Mouse (Mus musculus) CH12.LX (cell line): Measurements from ENCODE around the gene Dgcr2. TPM values are rescaled to one million over a fixed set of nuclear protein-coding genes. Genes with fewer than 3 reads are reported as not detected.

ENCODE experiments used
- DNase-seq: peaks from one replicate; pipeline ENCODE4 v3.0.0-alpha.2; 2013; ENCODE audit errors: extremely low read depth
- H3K27ac ChIP-seq: 2 replicates; pipeline ENCODE4 v1.5.1; 2012; ENCODE audit warnings: low read depth, mild to moderate bottlenecking, control low read depth, moderate library complexity; ENCODE audit not compliant: insufficient read depth
- H3K27me3 ChIP-seq: replicated peaks from 2 replicates; pipeline ENCODE3; 2012; ENCODE audit warnings: inconsistent platforms
- H3K36me3 ChIP-seq, 2 experiments: replicated peaks in 1 of 2; 2 replicates each; pipeline versions ENCODE3 to v1.6.1; 2012; ENCODE audit warnings: inconsistent platforms in 1 of 2, low read length in 1 of 2, mild to moderate bottlenecking in 1 of 2, mixed read lengths in 1 of 2, moderate library complexity in 1 of 2; ENCODE audit not compliant: control insufficient read depth in 1 of 2, insufficient read depth in 1 of 2
- H3K4me1 ChIP-seq, 2 experiments: 2 replicates each; pipeline ENCODE4 v1.6.1; 2012; ENCODE audit warnings: inconsistent platforms in 1 of 2, moderate library complexity in 1 of 2; ENCODE audit not compliant: insufficient read depth in 2 of 2, control insufficient read depth in 1 of 2
- H3K4me2 ChIP-seq: 2 replicates; pipeline ENCODE4 v1.6.1; 2012; ENCODE audit warnings: low read depth, mild to moderate bottlenecking, control low read depth; ENCODE audit not compliant: poor library complexity, insufficient read depth, severe bottlenecking
- H3K4me3 ChIP-seq, 3 experiments: fragments of 150-350 bp in 1 of 3; sonication (generic) in 1 of 3; replicated peaks in 1 of 3; 2 replicates each; pipeline versions ENCODE3 to v1.5.1; 2011 to 2012; ENCODE audit warnings: low read depth in 2 of 3, low read length in 2 of 3, mild to moderate bottlenecking in 2 of 3, moderate library complexity in 2 of 3, control low read depth in 1 of 3, improper control_type of control experiment in 1 of 3, inconsistent platforms in 1 of 3, mixed read lengths in 1 of 3; ENCODE audit not compliant: poor library complexity in 1 of 3
- H3K79me2 ChIP-seq: replicated peaks from 2 replicates; pipeline ENCODE4 v1.6.1; 2012; ENCODE audit warnings: mild to moderate bottlenecking, moderate library complexity; ENCODE audit not compliant: control insufficient read depth, poor library complexity, insufficient read depth, severe bottlenecking; ENCODE audit errors: extremely low read depth
- H3K9ac ChIP-seq: 2 replicates; pipeline ENCODE4 v1.6.1; 2012; ENCODE audit warnings: low read depth, mild to moderate bottlenecking, control low read depth, moderate library complexity; ENCODE audit not compliant: insufficient read depth
- H3K9me3 ChIP-seq: replicated peaks from 2 replicates; pipeline ENCODE3; 2012; ENCODE audit warnings: low read length, inconsistent platforms, mixed read lengths
- CHD2 ChIP-seq: IDR thresholded peaks from 2 replicates; pipeline ENCODE4 v1.6.1; 2011; ENCODE audit warnings: low read length, improper control_type of control experiment
- E2F4 ChIP-seq: IDR thresholded peaks from 2 replicates; pipeline ENCODE4 v1.6.1; 2011; ENCODE audit warnings: low read depth, low read length, improper control_type of control experiment; ENCODE audit not compliant: insufficient replicate concordance
- ELF1 ChIP-seq: IDR thresholded peaks from 2 replicates; pipeline ENCODE4 v1.6.1; 2014; ENCODE audit warnings: low read depth, mild to moderate bottlenecking, inconsistent platforms, low read length, improper control_type of control experiment
- EP300 ChIP-seq: IDR thresholded peaks from 2 replicates; pipeline ENCODE4 v1.6.1; 2011; ENCODE audit warnings: low read length, improper control_type of control experiment
- ETS1 ChIP-seq: conservative IDR thresholded peaks from 2 replicates; pipeline ENCODE4 v1.6.1; 2012; ENCODE audit warnings: low read depth, mild to moderate bottlenecking, inconsistent platforms, low read length, improper control_type of control experiment, moderate library complexity
- GABPA ChIP-seq: IDR thresholded peaks from 2 replicates; pipeline ENCODE4 v1.6.1; 2012; ENCODE audit warnings: low read depth, low read length, improper control_type of control experiment, inconsistent platforms; ENCODE audit not compliant: insufficient replicate concordance
- HCFC1 ChIP-seq: IDR thresholded peaks from 2 replicates; pipeline ENCODE4 v1.6.1; 2012; ENCODE audit warnings: low read depth, mild to moderate bottlenecking, inconsistent platforms, low read length, improper control_type of control experiment
- JUN ChIP-seq: IDR thresholded peaks from 2 replicates; pipeline ENCODE4 v1.6.1; 2011; ENCODE audit warnings: low read depth, mild to moderate bottlenecking, low read length, improper control_type of control experiment, moderate library complexity; ENCODE audit not compliant: insufficient read depth
- MAFK ChIP-seq: IDR thresholded peaks from 2 replicates; pipeline ENCODE4 v1.6.1; 2011; ENCODE audit warnings: low read length, improper control_type of control experiment; ENCODE audit not compliant: insufficient replicate concordance
- MAZ ChIP-seq: IDR thresholded peaks from 2 replicates; pipeline ENCODE4 v1.6.1; 2012; ENCODE audit warnings: low read depth, mild to moderate bottlenecking, inconsistent platforms, low read length, improper control_type of control experiment, moderate library complexity
- MEF2A ChIP-seq: IDR thresholded peaks from 2 replicates; pipeline ENCODE4 v1.6.1; 2014; ENCODE audit warnings: low read depth, mild to moderate bottlenecking, inconsistent platforms, low read length, improper control_type of control experiment, borderline replicate concordance
- MYC ChIP-seq: IDR thresholded peaks from 2 replicates; pipeline ENCODE4 v1.6.1; 2011; ENCODE audit warnings: low read depth, mild to moderate bottlenecking, improper control_type of control experiment, low read length
- NELFE ChIP-seq: IDR thresholded peaks from 2 replicates; pipeline ENCODE4 v1.6.1; 2011; ENCODE audit warnings: low read depth, low read length, improper control_type of control experiment
- NRF1 ChIP-seq: IDR thresholded peaks from 2 replicates; pipeline ENCODE4 v1.6.1; 2014; ENCODE audit warnings: low read depth, mild to moderate bottlenecking, inconsistent platforms, low read length, improper control_type of control experiment, moderate library complexity
- PAX5 ChIP-seq: IDR thresholded peaks from 2 replicates; pipeline ENCODE4 v1.6.1; 2012; ENCODE audit warnings: low read length, inconsistent platforms, mixed read lengths
- POLR2A ChIP-seq: IDR thresholded peaks from 2 replicates; pipeline ENCODE4 v1.6.1; 2011; ENCODE audit warnings: low read depth, mild to moderate bottlenecking, improper control_type of control experiment, low read length
- POLR2AphosphoS2 ChIP-seq: IDR thresholded peaks from 2 replicates; pipeline ENCODE4 v1.6.1; 2011; ENCODE audit warnings: low read depth, low read length, improper control_type of control experiment
- RAD21 ChIP-seq: IDR thresholded peaks from 2 replicates; pipeline ENCODE4 v1.6.1; 2011; ENCODE audit warnings: low read depth, mild to moderate bottlenecking, low read length, improper control_type of control experiment, moderate library complexity
- SIN3A ChIP-seq: IDR thresholded peaks from 2 replicates; pipeline ENCODE4 v1.6.1; 2012; ENCODE audit warnings: low read length, improper control_type of control experiment, inconsistent platforms
- TBP ChIP-seq: conservative IDR thresholded peaks from 2 replicates; pipeline ENCODE4 v1.6.1; 2011; ENCODE audit warnings: low read depth, low read length, improper control_type of control experiment
- TCF12 ChIP-seq: IDR thresholded peaks from 2 replicates; pipeline ENCODE4 v1.6.1; 2014; ENCODE audit warnings: low read depth, mild to moderate bottlenecking, inconsistent platforms, low read length, improper control_type of control experiment
- ZKSCAN1 ChIP-seq: IDR thresholded peaks from 2 replicates; pipeline ENCODE4 v1.6.1; 2012; ENCODE audit warnings: low read depth, inconsistent platforms, low read length, improper control_type of control experiment, borderline replicate concordance
- ZMIZ1 ChIP-seq: IDR thresholded peaks from 2 replicates; pipeline ENCODE4 v1.6.1; 2012; ENCODE audit warnings: low read depth, mild to moderate bottlenecking, inconsistent platforms, low read length, improper control_type of control experiment
- ZNF384 ChIP-seq: IDR thresholded peaks from 2 replicates; pipeline ENCODE4 v1.6.1; 2012; ENCODE audit warnings: low read depth, low read length, improper control_type of control experiment, inconsistent platforms
- dilution Hi-C: fragments of 300-500 bp; cut with MboI; formaldehyde crosslinking; loops from 2 replicates; pipeline ENCODE4 v1.14.3; 2020; ENCODE audit warnings: low sequenced_read_pairs; ENCODE audit not compliant: extremely low pct_unique_long_range_greater_than_20kb, extremely low pct_ligation_motif_present
- in situ Hi-C: fragments of 300-500 bp; cut with MboI; formaldehyde crosslinking; loops from 3 replicates; pipeline ENCODE4 v1.14.3; 2019; ENCODE audit warnings: low sequenced_read_pairs, low pct_ligation_motif_present, low pct_unique_long_range_greater_than_20kb, mixed read lengths
- polyA plus RNA-seq: library from polyadenylated mRNA; unstranded; fragments of >175 nt; gene quantifications from 2 replicates; pipeline ENCODE4 v1.2.1, GENCODE M21; 2012; ENCODE audit warnings: low read depth; ENCODE audit not compliant: insufficient read length
- total RNA-seq, 2 experiments: library from RNA; depleted of rRNA; stranded (reverse); fragments of 300-350 nt in 1 of 2; fragments of >200 nt in 1 of 2; gene quantifications; 2 replicates each; pipeline ENCODE4 v1.2.3; 2012 to 2014

Dgcr2 gene
- total and polyA plus RNA-seq, 3 experiments, result 41.5 to 54.8 (median 48.0) TPM

GRCm38 (mm10) chr16:17892606-17893005 is 5.8 kb downstream of the Dgcr2 start:
- no peak overlapping the region for H3K4me2 ChIP-seq
- dilution Hi-C loops, result no loop called here

GRCm38 (mm10) chr16:17891567-17891959 is 6.8 kb downstream of the Dgcr2 start, which contains the start of gene Gm20518:
TSS of gene Gm20518 (minus strand) at chr16:17891671.
- peaks cover 22% of the 10 kb centered on the region for H3K79me2 ChIP-seq
- H3K4me2 ChIP-seq, result peak within 1 kb of the TSS; percentile 68
- peak within 1 kb of the TSS; percentile 98 for H3K9ac ChIP-seq
- H3K36me3 ChIP-seq, result peaks cover 0 to 12% of the 10 kb centered on the region in 2 experiments
- TF ChIP-seq E2F4 (no peak), POLR2A (peak; percentile 96), RAD21 (no peak), TBP (no peak), GABPA (no peak), ZKSCAN1 (no peak), TCF12 (peak; percentile 73), HCFC1 (peak; percentile 68), ETS1 (no peak), ELF1 (peak; percentile 45), ZMIZ1 (peak; percentile 96), EP300 (no peak), PAX5 (no peak), MAZ (peak; percentile 75; the same call in 1 of the 2 replicates), MYC (no peak), NELFE (peak; percentile 97), NRF1 (peak; percentile 62; the same call in 1 of the 2 replicates), ZNF384 (no peak), MEF2A (no peak), JUN (no peak), CHD2 (no peak), POLR2AphosphoS2 (peak; percentile 93), SIN3A (no peak)
- no peaks in the 10 kb centered on the region for H3K27me3 ChIP-seq
- H3K4me1 ChIP-seq, result peaks cover 7 to 26% of the 10 kb centered on the region in 2 experiments
- H3K9me3 ChIP-seq, result no peaks in the 10 kb centered on the region
- H3K27ac ChIP-seq, result peak within 1 kb of the TSS; percentile 73
- dilution Hi-C loops (no loop called here), in situ Hi-C loops (no loop called here)
- DNase-seq, result peak; percentile 100
- H3K4me3 ChIP-seq, result peak within 1 kb of the TSS; percentile 90 to 98 (median 93)

More at GRCm38 (mm10) chr16:17892606-17893005, 5.8 kb downstream of the Dgcr2 start:
- Histone ChIP-seq H3K79me2 (peaks cover 17% of the 10 kb centered on the region), H3K36me3 (peaks cover 0 to 10% of the 10 kb centered on the region in 2 experiments), H3K27ac (no peak overlapping the region), H3K9me3 (no peaks in the 10 kb centered on the region), H3K4me1 (peaks cover 7 to 21% of the 10 kb centered on the region in 2 experiments), H3K9ac (no peak overlapping the region), H3K4me3 (no peak overlapping the region), H3K27me3 (no peaks in the 10 kb centered on the region)
- TF ChIP-seq RAD21, result no peak
- no peak for TF ChIP-seq MAFK
- in situ Hi-C loops, result no loop called here
- DNase-seq, result no peak
